Mouse (Mus musculus) myocyte (in vitro differentiated cells): ENCODE results near the gene Usp48.

Source experiments
- MAX ChIP-seq: IDR thresholded peaks from one replicate; pipeline ENCODE4 v1.6.1; 2011; ENCODE audit warnings: low read depth, mild to moderate bottlenecking, control low read depth
- MYOG ChIP-seq, 3 experiments: IDR thresholded peaks; one replicate each; pipeline ENCODE4 v1.6.1; 2011; ENCODE audit warnings: control low read depth in 2 of 3, low read depth in 2 of 3, mild to moderate bottlenecking in 2 of 3; ENCODE audit not compliant: insufficient read length in 2 of 3, control insufficient read depth in 1 of 3, insufficient read depth in 1 of 3
- POLR2A ChIP-seq: IDR thresholded peaks from one replicate; pipeline ENCODE4 v1.6.1; 2011; ENCODE audit warnings: low read depth, mild to moderate bottlenecking, control low read depth, moderate library complexity; ENCODE audit not compliant: insufficient read length
- POLR2AphosphoS2 ChIP-seq: IDR thresholded peaks from one replicate; pipeline ENCODE4 v1.6.1; 2011; ENCODE audit warnings: low read depth, control low read depth; ENCODE audit not compliant: insufficient read length
- USF1 ChIP-seq: IDR thresholded peaks from one replicate; pipeline ENCODE4 v1.6.1; 2011; ENCODE audit warnings: low read depth, mild to moderate bottlenecking, control low read depth, moderate library complexity

DNA sequence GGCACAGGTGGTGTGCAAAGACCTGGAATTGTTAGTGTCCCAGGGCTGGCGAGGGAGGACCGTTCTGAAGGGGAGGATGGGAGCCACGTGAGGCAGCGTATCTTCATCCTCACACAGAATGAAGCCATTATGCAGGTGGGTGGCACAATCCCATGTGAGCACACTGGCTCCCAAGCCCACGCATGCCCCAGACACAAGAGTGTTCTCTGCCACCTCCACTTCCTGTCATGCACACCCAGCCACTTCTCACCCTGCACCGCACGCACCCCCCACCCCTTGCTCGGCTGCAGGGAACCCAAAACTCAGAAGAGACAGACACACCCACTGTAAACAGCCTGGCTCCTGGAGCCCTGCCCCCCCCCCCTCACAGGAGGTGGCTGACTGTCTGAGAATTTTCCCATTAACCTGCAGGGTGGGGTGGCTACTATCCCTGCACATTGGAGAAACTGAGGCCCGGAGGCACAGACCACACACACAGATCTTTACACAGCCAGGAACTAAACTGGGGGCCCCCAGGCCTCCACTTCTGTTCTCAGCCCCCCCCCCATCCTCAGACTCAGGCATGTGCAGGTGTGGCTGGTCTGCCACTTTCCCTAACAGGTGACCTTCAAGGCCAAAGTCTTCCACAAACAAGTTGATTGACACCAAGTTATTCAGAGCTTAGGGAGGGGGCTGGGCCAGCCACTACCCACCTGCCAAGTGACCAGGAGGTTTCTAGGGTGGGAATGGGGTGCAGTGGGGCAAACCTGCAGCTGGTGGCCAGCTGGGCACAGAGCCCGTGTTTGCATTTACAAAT is 98.8 kb downstream of the Usp48 start:
- no peak for TF ChIP-seq POLR2A
- TF ChIP-seq MAX, result no peak
- no peak for TF ChIP-seq USF1
- TF ChIP-seq POLR2AphosphoS2, result no peak
- TF ChIP-seq MYOG (IDR thresholded peaks at IDR 0.05; ENCODE audit: control insufficient read depth in 1 of 3, insufficient read depth in 1 of 3, insufficient read length in 2 of 3, low read depth in 2 of 3), result no peak
